In genomic region chr5:132827555-132828333, GRCm38 (mm10) we compare ENCODE assay signal across 22 mouse cellular contexts.
DNase-seq lines count a peak whose midpoint lies in the region; ATAC-seq lines count a peak whose summit lies in the region.
"Had no signal": no experiment of that assay in that cellular context is flagged by ENCODE, and none has a peak within 500 bp of the region (broad histone marks: within the 10 kb centered on the region; RNA-seq: fewer than 3 reads in every experiment).

No protein-coding gene starts in this region.

- no peak overlapping the region for H3K4me2 ChIP-seq in forebrain, embryonic 12.5 days
- H3K4me2 ChIP-seq in forebrain, embryonic 14.5 days (ENCODE audit: low read length): no peak overlapping the region
- no peak overlapping the region for H3K4me2 ChIP-seq in midbrain, embryonic 14.5 days (ENCODE audit: low read length)
- no peak overlapping the region for H3K4me2 ChIP-seq in midbrain, embryonic 15.5 days
- 0 out of 2 replicates have a peak overlapping the region, but pooled peaks have one; percentile 19 for H3K4me2 ChIP-seq in limb, embryonic 15.5 days
- H3K4me2 ChIP-seq: heart, embryonic 15.5 days; liver, embryonic 12.5 days had no signal

- DNase-seq in forebrain, embryonic 14.5 days (ENCODE audit: low spot score): no peak
- peak; percentile 3 for DNase-seq in layer of hippocampus, adult 11-12 months (ENCODE audit: low spot score)
- no peak for DNase-seq in layer of hippocampus, postnatal 36 days
- DNase-seq in midbrain, embryonic 14.5 days: peak; percentile 31
- DNase-seq in adrenal gland, adult 8-10 months: no peak
- DNase-seq: adrenal gland, postnatal 14 days; cerebellum, adult 18-20 months; cerebellum, postnatal 25 days; gastrocnemius, postnatal 36 days; heart, postnatal 4 days; kidney, adult 18-20 months; kidney, postnatal 10 days; lung, adult 2 months; lung, postnatal 36 days had no signal

- no peaks in the 10 kb centered on the region for H3K4me1 ChIP-seq in forebrain, embryonic 12.5 days
- H3K4me1 ChIP-seq in forebrain, embryonic 14.5 days (ENCODE audit: control insufficient read depth, insufficient read depth, low read length): no peaks in the 10 kb centered on the region
- H3K4me1 ChIP-seq in midbrain, embryonic 14.5 days (ENCODE audit: control insufficient read depth, insufficient read depth, low read length): no peaks in the 10 kb centered on the region
- H3K4me1 ChIP-seq in midbrain, embryonic 15.5 days: no peaks in the 10 kb centered on the region
- peaks cover 15% of the 10 kb centered on the region for H3K4me1 ChIP-seq in limb, embryonic 15.5 days
- H3K4me1 ChIP-seq: heart, embryonic 15.5 days; liver, embryonic 12.5 days had no signal

- ATAC-seq in forebrain, embryonic 12.5 days (ENCODE audit: low FRiP score): no peak
- ATAC-seq in forebrain, embryonic 14.5 days: no peak
- ATAC-seq in midbrain, embryonic 14.5 days (ENCODE audit: low FRiP score, low TSS enrichment): no peak
- ATAC-seq in midbrain, embryonic 15.5 days (replicated peaks): no peak
- ATAC-seq in limb, embryonic 15.5 days (ENCODE audit: insufficient number of reproducible peaks, low FRiP score, low TSS enrichment, low read depth): peak; percentile 59; the same call in 1 of the 2 replicates
- ATAC-seq: CD4-positive, CD25-positive, alpha-beta regulatory T cell, adult 4 months; liver, embryonic 12.5 days; Patski had no signal

- no peaks in the 10 kb centered on the region for H3K36me3 ChIP-seq in forebrain, embryonic 12.5 days (replicated peaks)
- no peaks in the 10 kb centered on the region for H3K36me3 ChIP-seq in forebrain, embryonic 14.5 days (ENCODE audit: control insufficient read depth, insufficient read depth, low read length)
- H3K36me3 ChIP-seq in midbrain, embryonic 14.5 days (ENCODE audit: control insufficient read depth, insufficient read depth, low read length): no peaks in the 10 kb centered on the region
- H3K36me3 ChIP-seq in midbrain, embryonic 15.5 days (replicated peaks): no peaks in the 10 kb centered on the region
- H3K36me3 ChIP-seq in limb, embryonic 15.5 days: no peaks in the 10 kb centered on the region
- H3K36me3 ChIP-seq: heart, embryonic 15.5 days; liver, embryonic 12.5 days had no signal

- no peaks in the 10 kb centered on the region for H3K27me3 ChIP-seq in forebrain, embryonic 12.5 days
- no peaks in the 10 kb centered on the region for H3K27me3 ChIP-seq in forebrain, embryonic 14.5 days (replicated peaks; ENCODE audit: control insufficient read depth, insufficient read depth, low read length)
- H3K27me3 ChIP-seq in midbrain, embryonic 14.5 days (ENCODE audit: control insufficient read depth, insufficient read depth, low read length): no peaks in the 10 kb centered on the region
- no peaks in the 10 kb centered on the region for H3K27me3 ChIP-seq in midbrain, embryonic 15.5 days (replicated peaks)
- no peaks in the 10 kb centered on the region for H3K27me3 ChIP-seq in limb, embryonic 15.5 days
- H3K27me3 ChIP-seq: heart, embryonic 15.5 days; liver, embryonic 12.5 days; Patski had no signal

- no peak overlapping the region for H3K9ac ChIP-seq in forebrain, embryonic 12.5 days
- no peak overlapping the region for H3K9ac ChIP-seq in forebrain, embryonic 14.5 days (ENCODE audit: low read length)
- no peak overlapping the region for H3K9ac ChIP-seq in midbrain, embryonic 14.5 days (replicated peaks; ENCODE audit: low read length)
- H3K9ac ChIP-seq in midbrain, embryonic 15.5 days: no peak overlapping the region
- no peak overlapping the region for H3K9ac ChIP-seq in limb, embryonic 15.5 days
- H3K9ac ChIP-seq: heart, embryonic 15.5 days; liver, embryonic 12.5 days had no signal

- H3K27ac ChIP-seq in forebrain, embryonic 12.5 days: 0 out of 2 replicates have a peak overlapping the region, but pooled peaks have one; percentile 5
- H3K27ac ChIP-seq in forebrain, embryonic 14.5 days (ENCODE audit: low read depth, low read length): no peak overlapping the region
- no peak overlapping the region for H3K27ac ChIP-seq in midbrain, embryonic 14.5 days (replicated peaks; ENCODE audit: low read depth, low read length)
- H3K27ac ChIP-seq in midbrain, embryonic 15.5 days: no peak overlapping the region
- peak overlapping the region; percentile 54 for H3K27ac ChIP-seq in limb, embryonic 15.5 days
- H3K27ac ChIP-seq: heart, embryonic 15.5 days; layer of hippocampus, adult 2 months; liver, embryonic 12.5 days had no signal

- 84% methylated on average over 10 of the region's 10 CpGs for WGBS in forebrain, embryonic 12.5 days
- WGBS in forebrain, embryonic 14.5 days: 82% methylated on average over 10 of the region's 10 CpGs
- 75% methylated on average over 10 of the region's 10 CpGs for WGBS in midbrain, embryonic 14.5 days
- 76% methylated on average over 10 of the region's 10 CpGs for WGBS in midbrain, embryonic 15.5 days
- WGBS in limb, embryonic 15.5 days: 35% methylated on average over 10 of the region's 10 CpGs

- no peaks in the 10 kb centered on the region for H3K9me3 ChIP-seq in forebrain, embryonic 12.5 days
- no peaks in the 10 kb centered on the region for H3K9me3 ChIP-seq in forebrain, embryonic 14.5 days (replicated peaks; ENCODE audit: control insufficient read depth, low read length)
- H3K9me3 ChIP-seq in midbrain, embryonic 14.5 days (ENCODE audit: control insufficient read depth, low read length): 0 out of 2 replicates have a peak, but pooled peaks cover 5% of the 10 kb centered on the region
- no peaks in the 10 kb centered on the region for H3K9me3 ChIP-seq in midbrain, embryonic 15.5 days
- no peaks in the 10 kb centered on the region for H3K9me3 ChIP-seq in limb, embryonic 15.5 days
- H3K9me3 ChIP-seq: heart, embryonic 15.5 days; liver, embryonic 12.5 days had no signal

- H3K4me3 ChIP-seq in forebrain, embryonic 12.5 days (replicated peaks): no peak overlapping the region
- no peak overlapping the region for H3K4me3 ChIP-seq in forebrain, embryonic 14.5 days (ENCODE audit: low read depth, low read length)
- H3K4me3 ChIP-seq in midbrain, embryonic 14.5 days (replicated peaks; ENCODE audit: low read depth, low read length): no peak overlapping the region
- no peak overlapping the region for H3K4me3 ChIP-seq in midbrain, embryonic 15.5 days
- H3K4me3 ChIP-seq in limb, embryonic 15.5 days: no peak overlapping the region
- H3K4me3 ChIP-seq: heart, embryonic 15.5 days; layer of hippocampus, adult 2 months; liver, embryonic 12.5 days had no signal

Comparison
In these comparisons a context has a peak if more than half of its experiments do, and no peak if none do; other contexts are left out.
1. H3K27ac ChIP-seq: peak in forebrain, embryonic 12.5 days (single experiment) and limb, embryonic 15.5 days (single experiment); none in forebrain, embryonic 14.5 days (single experiment), midbrain, embryonic 14.5 days (single experiment) and midbrain, embryonic 15.5 days (single experiment).
2. DNase-seq: peak in layer of hippocampus, adult 11-12 months (single experiment) and midbrain, embryonic 14.5 days (single experiment); none in forebrain, embryonic 14.5 days (single experiment), layer of hippocampus, postnatal 36 days (0 of 2) and adrenal gland, adult 8-10 months (single experiment).